Mouse (Mus musculus): ENCODE measurements around the gene Stim1. TPM values are rescaled to one million over a fixed set of nuclear protein-coding genes. Genes with fewer than 3 reads are reported as not detected.

Stim1 gene
- polyA plus RNA-seq, 1 experiment: 37.0 TPM

DNA sequence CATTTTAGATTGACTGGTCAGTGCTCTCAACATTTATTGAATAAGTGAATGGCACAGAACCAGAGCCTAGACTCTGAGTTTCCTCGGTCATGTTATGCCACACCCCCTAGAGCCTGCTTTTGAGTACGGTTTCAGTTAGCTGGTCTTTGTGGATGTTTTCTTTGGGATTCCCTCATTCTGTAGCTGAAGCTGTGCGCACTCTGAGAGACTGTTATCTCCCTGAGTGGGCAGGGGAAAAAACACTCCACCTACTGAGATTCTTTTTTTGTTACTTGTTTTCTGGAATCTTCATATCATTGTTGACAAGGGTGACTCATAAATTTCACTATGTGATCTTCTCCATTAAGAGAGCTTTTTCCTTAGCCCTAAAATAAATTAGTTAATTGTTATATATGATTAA is 63.9 kb downstream of the Stim1 start:
- DNase-seq: no peak
- TF ChIP-seq POLR2A (IDR thresholded peaks at IDR 0.05; ENCODE audit: low read depth, low read length): no peak
- TF ChIP-seq CTCF (conservative IDR thresholded peaks at IDR 0.05; ENCODE audit: insufficient read depth, insufficient read length, low read depth, low read length): no peak
- H3K36me3 ChIP-seq (ENCODE audit: control insufficient read depth, insufficient read depth, low read length): no peaks in the 10 kb centered on the region
- H3K27ac ChIP-seq (ENCODE audit: insufficient read depth, low read depth, low read length): no peak overlapping the region
- no peak overlapping the region for H3K4me3 ChIP-seq (ENCODE audit: insufficient read depth, low read depth, low read length)
- no peaks in the 10 kb centered on the region for H3K4me1 ChIP-seq (ENCODE audit: control insufficient read depth, insufficient read depth, low read length)
- 76% methylated on average over 3 of the region's 3 CpGs for WGBS
- H3K27me3 ChIP-seq (replicated peaks; ENCODE audit: control insufficient read depth, insufficient read depth, low read length): no peaks in the 10 kb centered on the region

DNA sequence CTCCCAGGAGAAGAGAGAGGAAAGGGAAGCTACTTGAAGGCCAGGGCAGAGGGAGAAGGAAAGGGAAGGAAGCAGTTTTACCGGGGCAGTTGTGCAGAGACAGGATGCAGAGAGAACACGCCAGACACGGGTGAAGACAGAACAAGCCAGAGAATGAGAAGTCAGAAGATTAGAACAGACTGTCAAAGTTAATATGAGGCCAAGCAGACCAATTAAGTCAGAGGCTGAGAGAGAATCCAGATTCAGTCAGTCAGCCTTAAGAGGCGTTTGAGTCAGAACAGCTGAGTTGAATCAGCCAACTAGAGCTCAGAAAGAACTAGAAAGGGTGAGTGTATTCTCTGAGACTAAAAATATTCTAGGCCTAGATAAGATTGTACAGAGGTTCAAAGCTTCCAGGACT is 66.1 kb downstream of the Stim1 start:
- Histone ChIP-seq H3K27me3 (replicated peaks; ENCODE audit: control insufficient read depth, insufficient read depth, low read length) (no peaks in the 10 kb centered on the region), H3K4me1 (ENCODE audit: control insufficient read depth, insufficient read depth, low read length) (no peaks in the 10 kb centered on the region), H3K4me3 (ENCODE audit: insufficient read depth, low read depth, low read length) (no peak overlapping the region), H3K27ac (ENCODE audit: insufficient read depth, low read depth, low read length) (no peak overlapping the region), H3K36me3 (ENCODE audit: control insufficient read depth, insufficient read depth, low read length) (no peaks in the 10 kb centered on the region)
- 66% methylated on average over 4 of the region's 4 CpGs for WGBS
- peak; percentile 20 for DNase-seq
- TF ChIP-seq POLR2A (IDR thresholded peaks at IDR 0.05; ENCODE audit: low read depth, low read length): no peak
- no peak for TF ChIP-seq CTCF (conservative IDR thresholded peaks at IDR 0.05; ENCODE audit: insufficient read depth, insufficient read length, low read depth, low read length)

DNA sequence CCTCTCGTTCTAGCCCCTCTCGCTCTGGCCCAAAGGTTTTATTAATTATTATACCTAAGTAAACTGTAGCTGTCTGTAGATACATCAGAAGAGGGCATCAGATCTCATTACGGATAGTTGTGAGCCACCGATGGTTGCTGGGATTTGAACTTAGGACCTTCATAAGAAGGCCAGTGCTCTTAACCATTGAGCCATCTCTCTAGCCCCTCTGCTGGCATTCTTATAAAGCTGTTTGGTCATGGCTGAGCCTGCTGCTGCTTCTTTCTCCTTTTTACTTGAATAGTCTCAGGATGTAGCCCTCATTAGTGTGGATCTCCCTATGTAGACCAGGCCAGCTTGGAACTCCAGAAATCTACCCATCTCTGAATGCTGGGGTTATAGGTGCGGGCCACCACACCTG is 69.7 kb downstream of the Stim1 start:
- Histone ChIP-seq H3K4me3 (ENCODE audit: insufficient read depth, low read depth, low read length) (no peak overlapping the region), H3K4me1 (ENCODE audit: control insufficient read depth, insufficient read depth, low read length) (no peaks in the 10 kb centered on the region), H3K36me3 (ENCODE audit: control insufficient read depth, insufficient read depth, low read length) (no peaks in the 10 kb centered on the region), H3K27me3 (replicated peaks; ENCODE audit: control insufficient read depth, insufficient read depth, low read length) (no peaks in the 10 kb centered on the region; the same call in 1 of the 2 replicates), H3K27ac (ENCODE audit: insufficient read depth, low read depth, low read length) (peak overlapping the region; percentile 12)
- TF ChIP-seq POLR2A (IDR thresholded peaks at IDR 0.05; ENCODE audit: low read depth, low read length) (no peak), CTCF (conservative IDR thresholded peaks at IDR 0.05; ENCODE audit: insufficient read depth, insufficient read length, low read depth, low read length) (no peak)
- 95% methylated on average over 5 of the region's 5 CpGs for WGBS
- no peak for DNase-seq

DNA sequence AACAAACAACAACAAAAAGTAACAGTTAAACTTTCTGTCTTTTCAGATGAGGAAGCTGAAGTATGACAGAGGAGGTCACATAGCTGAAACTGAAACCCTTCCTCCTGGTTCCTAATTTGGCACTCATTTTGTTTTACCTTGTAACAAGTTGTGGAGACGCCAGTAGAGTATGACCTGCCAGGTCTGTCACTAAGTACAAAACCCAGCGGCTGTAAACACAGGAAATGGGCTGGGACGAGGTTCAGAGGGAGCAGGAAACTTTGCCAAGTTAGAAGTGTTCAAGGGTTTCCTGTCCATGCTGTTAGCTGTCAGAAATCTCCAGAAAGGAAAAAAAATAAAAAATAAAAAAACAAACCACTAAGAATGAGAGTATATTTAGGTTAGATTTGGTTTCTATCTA is 70.3 kb downstream of the Stim1 start:
- no peak overlapping the region for H3K27ac ChIP-seq (ENCODE audit: insufficient read depth, low read depth, low read length)
- DNase-seq: peak; percentile 90
- 14% methylated on average over 3 of the region's 3 CpGs for WGBS
- H3K36me3 ChIP-seq (ENCODE audit: control insufficient read depth, insufficient read depth, low read length): no peaks in the 10 kb centered on the region
- no peak for TF ChIP-seq CTCF (conservative IDR thresholded peaks at IDR 0.05; ENCODE audit: insufficient read depth, insufficient read length, low read depth, low read length)
- TF ChIP-seq POLR2A (IDR thresholded peaks at IDR 0.05; ENCODE audit: low read depth, low read length): no peak
- no peak overlapping the region for H3K4me3 ChIP-seq (ENCODE audit: insufficient read depth, low read depth, low read length)
- H3K27me3 ChIP-seq (replicated peaks; ENCODE audit: control insufficient read depth, insufficient read depth, low read length): no peaks in the 10 kb centered on the region; the same call in 1 of the 2 replicates
- H3K4me1 ChIP-seq (ENCODE audit: control insufficient read depth, insufficient read depth, low read length): no peaks in the 10 kb centered on the region

DNA sequence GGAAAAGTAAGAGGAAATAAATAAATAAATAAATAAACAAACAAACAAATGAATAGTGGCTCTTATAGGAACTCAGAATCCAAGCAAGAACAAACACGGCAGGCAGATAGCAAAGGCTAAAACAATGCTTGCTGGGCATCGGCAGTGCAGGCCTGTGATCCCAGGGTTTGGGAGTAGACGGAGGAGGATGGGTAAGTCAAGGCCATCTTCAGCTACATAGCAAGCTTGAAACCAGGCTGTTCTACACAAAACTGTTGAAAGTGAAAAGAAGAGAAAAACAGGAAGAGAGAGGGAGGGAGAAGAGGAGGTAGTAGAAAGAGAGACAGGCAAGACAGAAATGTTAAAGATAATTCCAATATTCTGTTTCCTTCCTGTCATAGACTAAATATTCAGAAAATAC is 71.3 kb downstream of the Stim1 start:
- H3K36me3 ChIP-seq (ENCODE audit: control insufficient read depth, insufficient read depth, low read length): no peaks in the 10 kb centered on the region
- H3K4me1 ChIP-seq (ENCODE audit: control insufficient read depth, insufficient read depth, low read length): no peaks in the 10 kb centered on the region
- no peaks in the 10 kb centered on the region; the same call in 1 of the 2 replicates for H3K27me3 ChIP-seq (replicated peaks; ENCODE audit: control insufficient read depth, insufficient read depth, low read length)
- H3K27ac ChIP-seq (ENCODE audit: insufficient read depth, low read depth, low read length): no peak overlapping the region
- WGBS: 92% methylated on average over 3 of the region's 3 CpGs
- no peak overlapping the region for H3K4me3 ChIP-seq (ENCODE audit: insufficient read depth, low read depth, low read length)
- DNase-seq: no peak
- TF ChIP-seq CTCF (conservative IDR thresholded peaks at IDR 0.05; ENCODE audit: insufficient read depth, insufficient read length, low read depth, low read length) (no peak), POLR2A (IDR thresholded peaks at IDR 0.05; ENCODE audit: low read depth, low read length) (no peak)

DNA sequence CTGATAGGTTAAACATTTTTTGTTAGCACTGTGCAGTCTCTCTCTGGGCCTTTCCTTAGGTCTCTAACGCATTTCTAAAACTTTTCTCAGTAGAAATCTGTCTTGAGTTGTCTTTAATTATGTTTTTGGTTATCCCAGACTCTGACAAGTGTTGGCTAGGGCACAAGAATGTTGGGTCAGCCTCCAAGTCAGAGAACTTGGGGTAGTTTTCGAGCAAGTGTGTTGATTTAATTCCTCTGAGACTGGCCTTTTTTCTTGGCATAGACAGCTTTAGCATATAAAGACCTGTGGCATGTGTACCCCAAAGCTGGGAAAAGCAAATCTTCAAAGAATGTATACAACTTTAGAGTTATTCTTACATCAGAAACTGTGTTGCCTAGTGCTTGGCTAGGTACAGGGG is 78.3 kb downstream of the Stim1 start:
- 56% methylated on average over 2 of the region's 2 CpGs for WGBS
- H3K27me3 ChIP-seq (replicated peaks; ENCODE audit: control insufficient read depth, insufficient read depth, low read length): no peaks in the 10 kb centered on the region
- peak overlapping the region; percentile 56; the same call in 1 of the 2 replicates for H3K27ac ChIP-seq (ENCODE audit: insufficient read depth, low read depth, low read length)
- peaks cover 15% of the 10 kb centered on the region for H3K4me1 ChIP-seq (ENCODE audit: control insufficient read depth, insufficient read depth, low read length)
- H3K4me3 ChIP-seq (ENCODE audit: insufficient read depth, low read depth, low read length): no peak overlapping the region
- H3K36me3 ChIP-seq (ENCODE audit: control insufficient read depth, insufficient read depth, low read length): no peaks in the 10 kb centered on the region
- peak; percentile 57 for DNase-seq
- TF ChIP-seq POLR2A (IDR thresholded peaks at IDR 0.05; ENCODE audit: low read depth, low read length) (no peak), CTCF (conservative IDR thresholded peaks at IDR 0.05; ENCODE audit: insufficient read depth, insufficient read length, low read depth, low read length) (no peak)

DNA sequence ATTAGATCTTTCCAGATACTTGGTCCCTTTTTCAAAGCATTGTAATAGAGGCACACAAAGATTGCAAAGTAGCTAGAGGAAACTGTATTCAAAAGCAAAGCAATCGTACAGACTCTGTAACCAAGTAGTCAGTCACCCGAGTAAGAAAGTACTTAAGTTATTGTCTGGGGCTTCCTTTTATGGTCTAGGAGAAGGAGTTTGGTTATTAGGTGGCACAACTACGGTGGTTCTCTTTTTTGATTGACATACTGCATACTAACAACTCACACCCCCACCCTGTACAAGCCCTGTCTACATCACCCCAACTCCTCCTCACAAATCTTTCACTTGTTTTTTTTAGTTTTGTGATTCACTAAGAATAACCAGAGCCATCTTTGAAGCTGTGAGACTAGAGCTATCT is 79.7 kb downstream of the Stim1 start:
- H3K4me3 ChIP-seq (ENCODE audit: insufficient read depth, low read depth, low read length): no peak overlapping the region
- DNase-seq: no peak
- peaks cover 15% of the 10 kb centered on the region for H3K4me1 ChIP-seq (ENCODE audit: control insufficient read depth, insufficient read depth, low read length)
- no peak overlapping the region for H3K27ac ChIP-seq (ENCODE audit: insufficient read depth, low read depth, low read length)
- no peaks in the 10 kb centered on the region for H3K36me3 ChIP-seq (ENCODE audit: control insufficient read depth, insufficient read depth, low read length)
- 67% methylated on average over 3 of the region's 3 CpGs for WGBS
- H3K27me3 ChIP-seq (replicated peaks; ENCODE audit: control insufficient read depth, insufficient read depth, low read length): no peaks in the 10 kb centered on the region
- no peak for TF ChIP-seq CTCF (conservative IDR thresholded peaks at IDR 0.05; ENCODE audit: insufficient read depth, insufficient read length, low read depth, low read length)
- TF ChIP-seq POLR2A (IDR thresholded peaks at IDR 0.05; ENCODE audit: low read depth, low read length): no peak
